Mouse (Mus musculus) spleen, adult 10 weeks (tissue): ENCODE results near the gene Slc13a3. TPM values are rescaled to one million over a fixed set of nuclear protein-coding genes. Genes with fewer than 3 reads are reported as not detected.

Experiments
- polyA plus RNA-seq: library from polyadenylated mRNA; stranded (reverse); fragments of 350-450 nt; fragmentation: Illumina TruSeq; extraction: RNeasy Lipid Tissue Mini Kit (QIAGEN cat#74804); gene quantifications from one replicate; pipeline ENCODE4 v1.2.3, GENCODE M21; 2015; ENCODE audit warnings: low replicate concordance; ENCODE audit not compliant: insufficient read depth

The Slc13a3 gene
- 0.26 TPM for polyA plus RNA-seq

GRCm38 (mm10) chr2:165473003-165473402, at the start of gene Slc13a3:
Gene Slc13a3 (minus strand): TSS chr2:165473230.

GRCm38 (mm10) chr2:165503259-165504203, 30.5 kb upstream of the Slc13a3 start, which contains the start of gene Slc2a10:
Gene Slc2a10 (plus strand): TSS chr2:165503787.

GRCm38 (mm10) chr2:165492648-165493553, 19.9 kb upstream of the Slc13a3 start, which contains the start of gene Trp53rka:
Gene Trp53rka (minus strand): TSS chr2:165493324.

GRCm38 (mm10) chr2:165387844-165388495, 85.1 kb downstream of the Slc13a3 start, which contains the start of gene Zfp334:
Gene Zfp334 (minus strand): TSS chr2:165388259.

GRCm38 (mm10) chr2:165368496-165368895, 104.5 kb downstream of the Slc13a3 start, which contains the start of gene Zfp663:
Gene Zfp663 (minus strand): TSS chr2:165368729.

Other genes starting within 250 kb of the Slc13a3 start
- 0.19 TPM for gene Cdh22, start 238.4 kb downstream of the Slc13a3 start, polyA plus RNA-seq
- gene Slc35c2, start 185.4 kb downstream of the Slc13a3 start, polyA plus RNA-seq: 33.1 TPM
- gene Elmo2, start 146.8 kb downstream of the Slc13a3 start, polyA plus RNA-seq: 27.9 TPM
- not detected for gene Zfp663, start 104.5 kb downstream of the Slc13a3 start, polyA plus RNA-seq
- 0.87 TPM for gene Zfp334, start 85.0 kb downstream of the Slc13a3 start, polyA plus RNA-seq
- 0.79 TPM for gene Ocstamp, start 72.8 kb downstream of the Slc13a3 start, polyA plus RNA-seq
- 18.6 TPM for gene Trp53rka, start 20.1 kb upstream of the Slc13a3 start, polyA plus RNA-seq
- gene Slc2a10, start 30.6 kb upstream of the Slc13a3 start, polyA plus RNA-seq: 0.57 TPM
- 1.6 TPM for gene Eya2, start 121.8 kb upstream of the Slc13a3 start, polyA plus RNA-seq